Mouse (Mus musculus): ENCODE data around the gene Crcp. TPM values are rescaled to one million over a fixed set of nuclear protein-coding genes. Genes with fewer than 3 reads are reported as not detected.

Crcp gene
- total and polyA plus RNA-seq, 3 experiments: 9.3 to 11.2 (median 9.5) TPM

- H3K4me1 ChIP-seq (ENCODE audit: control insufficient read depth, insufficient read depth, low read length): peaks cover 10% of the 10 kb centered on the region
- H3K4me3 ChIP-seq: no peak overlapping the region
- no peaks in the 10 kb centered on the region; the same call in 1 of the 2 replicates for H3K79me2 ChIP-seq (replicated peaks; ENCODE audit: control insufficient read depth, insufficient read depth, low read length)
- H3K27me3 ChIP-seq (ENCODE audit: control insufficient read depth, insufficient read depth, low read length): no peaks in the 10 kb centered on the region
- no peaks in the 10 kb centered on the region for H3K36me3 ChIP-seq (ENCODE audit: control insufficient read depth, insufficient read depth, low read length)
- TF ChIP-seq CTCF (IDR thresholded peaks at IDR 0.05) (no peak), EP300 (IDR thresholded peaks at IDR 0.05; ENCODE audit: insufficient read depth, low read depth, low read length) (no peak), POLR2A (IDR thresholded peaks at IDR 0.05; ENCODE audit: insufficient read depth, low read depth, low read length) (no peak)
- 61% methylated on average over 4 of the region's 4 CpGs for WGBS
- intact Hi-C loops (cut with DNase I): no loop called here
- no peak for DNase-seq
- no peak overlapping the region for H3K27ac ChIP-seq
- H3K9ac ChIP-seq (ENCODE audit: low read depth, low read length): no peak overlapping the region
Observed at GRCm38 (mm10) chr5:130082431-130082830, 53.3 kb downstream of the Crcp start.

- Histone ChIP-seq H3K4me1 (ENCODE audit: control insufficient read depth, insufficient read depth, low read length) (peaks cover 6% of the 10 kb centered on the region), H3K27ac (no peak overlapping the region), H3K79me2 (replicated peaks; ENCODE audit: control insufficient read depth, insufficient read depth, low read length) (no peaks in the 10 kb centered on the region; the same call in 1 of the 2 replicates), H3K36me3 (ENCODE audit: control insufficient read depth, insufficient read depth, low read length) (no peaks in the 10 kb centered on the region), H3K4me3 (no peak overlapping the region), H3K27me3 (ENCODE audit: control insufficient read depth, insufficient read depth, low read length) (no peaks in the 10 kb centered on the region), H3K9ac (ENCODE audit: low read depth, low read length) (no peak overlapping the region)
- DNase-seq: no peak
- TF ChIP-seq POLR2A (IDR thresholded peaks at IDR 0.05; ENCODE audit: insufficient read depth, low read depth, low read length) (no peak), CTCF (IDR thresholded peaks at IDR 0.05) (no peak), EP300 (IDR thresholded peaks at IDR 0.05; ENCODE audit: insufficient read depth, low read depth, low read length) (no peak)
- intact Hi-C loops (cut with DNase I): no loop called here
- WGBS: 61% methylated on average over 3 of the region's 3 CpGs
Observed at GRCm38 (mm10) chr5:130084271-130084670, 55.2 kb downstream of the Crcp start.

DNA sequence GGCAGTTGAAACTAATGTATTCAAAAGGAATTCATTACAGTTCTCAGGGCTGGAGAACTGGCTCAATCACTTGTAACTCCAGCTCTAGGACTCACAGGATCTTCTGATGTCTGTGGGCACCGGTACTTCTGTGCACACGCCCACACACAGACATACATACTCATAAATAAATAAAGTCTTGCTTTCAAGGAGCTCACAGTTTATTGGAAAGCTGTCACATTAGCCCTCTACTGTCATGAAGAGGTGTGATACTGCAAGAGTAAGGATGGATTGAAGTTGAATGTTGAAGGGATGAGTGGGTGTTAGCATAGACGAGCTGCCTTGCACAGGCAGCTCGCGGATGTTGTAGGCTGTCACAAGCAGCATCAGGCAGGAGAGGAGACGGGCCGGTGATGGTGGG, 58.9 kb downstream of the Crcp start:
- Histone ChIP-seq H3K36me3 (ENCODE audit: control insufficient read depth, insufficient read depth, low read length) (no peaks in the 10 kb centered on the region), H3K4me3 (no peak overlapping the region), H3K79me2 (replicated peaks; ENCODE audit: control insufficient read depth, insufficient read depth, low read length) (no peaks in the 10 kb centered on the region; the same call in 1 of the 2 replicates), H3K27ac (no peak overlapping the region), H3K9ac (ENCODE audit: low read depth, low read length) (no peak overlapping the region), H3K4me1 (ENCODE audit: control insufficient read depth, insufficient read depth, low read length) (peaks cover 4% of the 10 kb centered on the region), H3K27me3 (ENCODE audit: control insufficient read depth, insufficient read depth, low read length) (no peaks in the 10 kb centered on the region)
- no peak for DNase-seq
- 91% methylated on average over 7 of the region's 7 CpGs for WGBS
- intact Hi-C loops (cut with DNase I): no loop called here
- TF ChIP-seq EP300 (IDR thresholded peaks at IDR 0.05; ENCODE audit: insufficient read depth, low read depth, low read length) (no peak), POLR2A (IDR thresholded peaks at IDR 0.05; ENCODE audit: insufficient read depth, low read depth, low read length) (no peak), CTCF (IDR thresholded peaks at IDR 0.05) (no peak)

DNA sequence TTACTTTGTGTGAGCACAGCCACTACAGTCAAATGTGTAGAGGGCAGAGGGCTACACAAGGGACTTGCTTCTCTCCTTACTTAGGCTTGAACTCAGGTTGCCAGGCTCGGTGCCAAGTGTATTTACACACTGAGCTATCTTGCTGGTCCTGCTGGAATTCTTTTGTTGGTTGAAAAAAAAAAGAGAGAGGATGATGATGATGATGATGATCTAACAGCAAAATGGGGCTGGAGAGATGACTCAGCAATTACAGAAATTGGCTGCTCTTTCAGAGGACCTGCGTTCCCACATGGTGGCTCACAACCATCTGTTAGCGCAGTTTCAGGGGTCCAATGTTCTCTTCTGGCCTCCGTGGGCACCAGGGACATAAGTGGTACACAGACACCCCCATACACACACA, 59.5 kb downstream of the Crcp start:
- Histone ChIP-seq H3K9ac (ENCODE audit: low read depth, low read length) (no peak overlapping the region), H3K4me3 (no peak overlapping the region), H3K27me3 (ENCODE audit: control insufficient read depth, insufficient read depth, low read length) (no peaks in the 10 kb centered on the region), H3K79me2 (replicated peaks; ENCODE audit: control insufficient read depth, insufficient read depth, low read length) (no peaks in the 10 kb centered on the region; the same call in 1 of the 2 replicates), H3K27ac (no peak overlapping the region; the same call in 1 of the 2 replicates), H3K36me3 (ENCODE audit: control insufficient read depth, insufficient read depth, low read length) (no peaks in the 10 kb centered on the region), H3K4me1 (ENCODE audit: control insufficient read depth, insufficient read depth, low read length) (peaks cover 2% of the 10 kb centered on the region)
- intact Hi-C loops (cut with DNase I): no loop called here
- TF ChIP-seq POLR2A (IDR thresholded peaks at IDR 0.05; ENCODE audit: insufficient read depth, low read depth, low read length) (no peak), CTCF (IDR thresholded peaks at IDR 0.05) (no peak), EP300 (IDR thresholded peaks at IDR 0.05; ENCODE audit: insufficient read depth, low read depth, low read length) (no peak)
- 84% methylated on average over 4 of the region's 4 CpGs for WGBS
- DNase-seq: no peak

GRCm38 (mm10) chr5:130089177-130089576, 60.1 kb downstream of the Crcp start:
- Histone ChIP-seq H3K4me1 (ENCODE audit: control insufficient read depth, insufficient read depth, low read length) (peaks cover 2% of the 10 kb centered on the region), H3K79me2 (replicated peaks; ENCODE audit: control insufficient read depth, insufficient read depth, low read length) (no peaks in the 10 kb centered on the region; the same call in 1 of the 2 replicates), H3K4me3 (no peak overlapping the region), H3K27ac (peak overlapping the region; percentile 52), H3K9ac (ENCODE audit: low read depth, low read length) (no peak overlapping the region), H3K27me3 (ENCODE audit: control insufficient read depth, insufficient read depth, low read length) (no peaks in the 10 kb centered on the region), H3K36me3 (ENCODE audit: control insufficient read depth, insufficient read depth, low read length) (no peaks in the 10 kb centered on the region)
- intact Hi-C loops (cut with DNase I): no loop called here
- no peak for TF ChIP-seq EP300 (IDR thresholded peaks at IDR 0.05; ENCODE audit: insufficient read depth, low read depth, low read length)
- TF ChIP-seq POLR2A (IDR thresholded peaks at IDR 0.05; ENCODE audit: insufficient read depth, low read depth, low read length): no peak
- no peak for TF ChIP-seq CTCF (IDR thresholded peaks at IDR 0.05)
- no peak for DNase-seq
- WGBS: 63% methylated on average over 7 of the region's 7 CpGs

GRCm38 (mm10) chr5:130089626-130090393, 60.7 kb downstream of the Crcp start:
- WGBS: 75% methylated on average over 18 of the region's 18 CpGs
- intact Hi-C loops (cut with DNase I): no loop called here
- peak overlapping the region; percentile 52 for H3K27ac ChIP-seq

More at GRCm38 (mm10) chr5:130089626-130090393, 60.7 kb downstream of the Crcp start:
- no peaks in the 10 kb centered on the region for H3K27me3 ChIP-seq (ENCODE audit: control insufficient read depth, insufficient read depth, low read length)
- H3K4me1 ChIP-seq (ENCODE audit: control insufficient read depth, insufficient read depth, low read length): peaks cover 2% of the 10 kb centered on the region
- no peaks in the 10 kb centered on the region for H3K36me3 ChIP-seq (ENCODE audit: control insufficient read depth, insufficient read depth, low read length)
- no peak overlapping the region for H3K9ac ChIP-seq (ENCODE audit: low read depth, low read length)
- TF ChIP-seq EP300 (IDR thresholded peaks at IDR 0.05; ENCODE audit: insufficient read depth, low read depth, low read length): no peak
- TF ChIP-seq POLR2A (IDR thresholded peaks at IDR 0.05; ENCODE audit: insufficient read depth, low read depth, low read length): 0 out of 2 replicates have a peak, but pooled peaks have one; percentile 20
- H3K4me3 ChIP-seq: no peak overlapping the region
- DNase-seq: peak; percentile 47 to 50
- no peaks in the 10 kb centered on the region; the same call in 1 of the 2 replicates for H3K79me2 ChIP-seq (replicated peaks; ENCODE audit: control insufficient read depth, insufficient read depth, low read length)

Measured in heart, adult 2 months (tissue).